Mouse (Mus musculus) ovary, postnatal 10 days (tissue): ENCODE results near the gene Srp9.
"Not testable (repeated sequence)": the region's sequence is repeated elsewhere in the genome, so short reads cannot be mapped to it uniquely, and the experiment has no call there.

Source experiments
- DNase-seq: peaks from one replicate; pipeline ENCODE4 v3.0.0; 2022; ENCODE audit warnings: low spot score

Gene Srp9

GRCm38 (mm10) chr1:182145546-182145945, 21.0 kb downstream of the Srp9 start:
- no peak for DNase-seq

- no peak for DNase-seq
Measured at GRCm38 (mm10) chr1:182148864-182149514, 24.5 kb downstream of the Srp9 start.

GRCm38 (mm10) chr1:182149966-182150365, 25.4 kb downstream of the Srp9 start:
- no peak for DNase-seq

DNA sequence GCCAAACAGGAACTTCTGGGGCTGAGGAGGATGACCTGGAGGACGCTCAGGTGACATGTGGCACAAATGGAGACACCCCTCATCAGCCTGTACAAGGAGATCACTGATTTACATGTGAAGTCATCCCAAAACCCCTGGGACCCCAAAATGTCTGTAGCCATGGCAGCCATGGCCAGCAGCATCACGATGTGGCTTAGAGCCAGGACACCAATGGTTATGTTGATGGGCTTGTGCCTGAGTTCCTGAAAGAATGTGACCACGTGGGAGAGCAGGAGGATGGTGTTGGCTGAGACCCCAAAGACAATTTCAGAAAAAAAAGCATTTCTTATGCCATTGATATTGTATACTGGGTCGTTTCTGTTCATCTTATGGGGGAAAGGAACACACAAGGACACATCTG, 33.2 kb downstream of the Srp9 start:
- no peak for DNase-seq

DNA sequence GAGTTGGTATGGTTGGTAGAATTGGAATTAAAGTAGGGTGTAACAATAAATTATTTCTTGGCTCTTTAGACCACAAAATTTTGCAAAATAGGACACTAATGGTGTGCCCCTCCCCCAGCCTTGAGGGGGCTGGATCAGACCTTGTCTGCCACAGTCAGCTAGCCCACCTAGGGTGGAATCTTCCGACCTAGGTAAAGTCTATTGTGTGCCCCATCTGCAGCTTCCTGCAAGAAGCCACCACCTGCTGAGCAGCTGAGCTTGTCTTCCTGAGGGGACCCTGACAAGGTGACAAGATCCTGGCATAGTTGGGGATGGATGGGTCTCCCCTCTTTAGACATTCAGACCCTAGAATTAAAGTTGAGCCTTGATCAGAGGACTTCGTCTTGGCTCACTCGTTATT, 35.0 kb downstream of the Srp9 start:
- DNase-seq = no peak

- DNase-seq = no peak
Measured at GRCm38 (mm10) chr1:182162951-182163350, 38.4 kb downstream of the Srp9 start.

DNA sequence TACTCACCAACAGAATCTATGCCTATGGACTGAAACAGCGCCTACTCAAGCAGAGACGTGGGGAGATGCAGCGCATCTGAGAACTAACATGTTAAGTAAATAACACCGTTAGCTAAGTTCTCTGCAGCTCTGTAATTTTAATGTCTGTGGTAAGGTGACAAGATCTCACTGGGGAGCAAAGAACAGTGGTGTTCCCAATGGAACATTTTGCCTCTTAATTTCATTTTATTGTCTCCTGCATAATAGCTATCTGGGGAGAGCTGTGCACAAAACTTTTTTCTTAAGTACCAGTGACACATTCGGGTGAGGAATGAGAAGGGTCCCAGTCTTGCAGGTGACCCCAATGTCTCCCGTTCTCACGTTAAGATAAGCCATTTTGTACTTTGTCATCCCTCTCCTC, 39.8 kb downstream of the Srp9 start, which contains the start of gene Vmn1r1:
Gene Vmn1r1, minus strand, starts transcription at position 101 of the 400 bp plus-strand sequence.
- DNase-seq = no peak

- not testable (repeated sequence) for DNase-seq
Measured at GRCm38 (mm10) chr1:182170206-182170605, 45.7 kb downstream of the Srp9 start.

GRCm38 (mm10) chr1:182176985-182177384, 52.4 kb downstream of the Srp9 start:
- DNase-seq = not testable (repeated sequence)

GRCm38 (mm10) chr1:182181456-182182305, 57.1 kb downstream of the Srp9 start:
- DNase-seq = no peak
